Mouse (Mus musculus): ENCODE data around the gene 6030498E09Rik.

The 6030498E09Rik gene

GRCm38 (mm10) chrX:38772478-38772877 is at the start of gene 6030498E09Rik:
6030498E09Rik (plus strand) TSS chrX:38772671.
- DNase-seq (ENCODE audit: low spot score in 2 of 2): no peak

- no peak for DNase-seq (ENCODE audit: low spot score in 2 of 2)
These were observed 42.4 kb upstream of the 6030498E09Rik start for GRCm38 (mm10) chrX:38730081-38730480.

DNA sequence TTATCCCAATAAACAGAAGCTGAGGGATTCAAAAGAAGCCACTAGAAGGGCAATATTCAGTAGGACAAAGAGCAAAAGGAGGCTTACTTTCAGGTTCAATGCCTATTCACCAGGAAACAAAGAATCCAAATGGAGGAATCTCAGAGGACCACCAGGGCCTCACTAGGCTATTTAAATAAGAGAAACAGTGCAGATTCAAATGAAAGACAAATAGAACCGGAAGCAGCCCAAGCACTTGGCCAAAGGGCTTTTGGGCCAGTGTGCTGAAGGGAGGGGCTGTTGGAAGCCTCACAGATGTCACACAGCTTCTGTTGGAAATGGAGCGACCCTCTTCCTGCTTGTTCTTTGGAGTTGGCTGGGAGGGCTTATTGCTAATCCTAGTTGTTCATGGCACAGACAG is 41.8 kb upstream of the 6030498E09Rik start:
- DNase-seq (ENCODE audit: low spot score in 2 of 2): no peak

GRCm38 (mm10) chrX:38733683-38734082 is 38.8 kb upstream of the 6030498E09Rik start:
- DNase-seq (ENCODE audit: low spot score in 2 of 2): no peak

DNA sequence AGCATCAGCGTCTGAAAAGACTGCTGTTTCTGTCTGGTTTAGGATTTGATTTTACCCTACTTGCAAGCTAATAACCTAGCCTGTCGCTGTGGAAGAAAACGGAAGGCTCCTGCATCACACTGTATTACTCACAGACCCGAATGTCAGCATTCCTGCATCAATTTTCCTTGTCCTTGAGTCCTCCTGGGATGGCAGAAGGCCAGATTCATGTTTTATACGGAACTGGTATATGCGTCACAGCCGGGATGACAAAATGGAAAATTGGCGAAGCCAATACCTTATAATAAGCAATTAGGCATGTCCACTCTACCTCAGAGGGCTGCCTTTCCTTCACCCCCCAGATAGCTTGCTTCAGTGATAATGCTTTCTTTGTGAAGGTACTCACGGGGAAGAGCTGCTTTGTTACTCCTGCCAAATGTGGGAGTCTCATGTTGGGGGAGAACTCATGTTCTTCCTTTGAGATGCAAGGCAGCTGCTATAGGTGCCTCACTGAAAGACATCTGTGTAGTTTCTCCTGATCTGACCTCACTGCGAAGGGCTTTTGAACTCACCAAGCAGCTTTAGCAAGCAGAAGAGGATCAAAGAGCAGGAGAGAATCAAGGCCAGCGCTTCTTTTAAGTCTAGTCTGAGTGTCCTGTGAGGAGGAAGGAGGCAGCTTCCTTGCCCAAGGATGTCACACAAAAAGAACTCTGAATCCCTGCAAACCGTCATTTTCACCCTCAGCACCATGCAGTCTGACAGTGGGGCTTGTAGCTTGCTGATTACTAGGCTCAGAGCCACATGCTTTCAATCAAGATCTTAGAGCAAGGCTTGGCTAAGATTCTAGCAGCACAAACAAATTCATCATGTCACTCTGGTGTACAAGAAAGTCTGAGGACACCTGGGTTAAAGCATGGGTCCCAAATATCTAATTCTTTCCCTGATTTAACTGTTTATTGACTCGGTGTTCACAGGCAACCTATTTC is 37.3 kb upstream of the 6030498E09Rik start:
- no peak for DNase-seq (ENCODE audit: low spot score in 2 of 2)

- no peak for DNase-seq (ENCODE audit: low spot score in 2 of 2)
These were observed 1.0 kb upstream of the 6030498E09Rik start for GRCm38 (mm10) chrX:38771453-38771852.

GRCm38 (mm10) chrX:38771886-38772285 is 585 bp upstream of the 6030498E09Rik start:
- DNase-seq (ENCODE audit: low spot score in 2 of 2): peak in 1 of 2 experiments; percentile 8

- DNase-seq (ENCODE audit: low spot score in 2 of 2): no peak
These were observed 21.9 kb downstream of the 6030498E09Rik start for GRCm38 (mm10) chrX:38794373-38794772.

GRCm38 (mm10) chrX:38813934-38814333 is 41.5 kb downstream of the 6030498E09Rik start:
- no peak for DNase-seq (ENCODE audit: low spot score in 2 of 2)

- DNase-seq (ENCODE audit: low spot score in 2 of 2): no peak
These were observed 44.4 kb downstream of the 6030498E09Rik start for GRCm38 (mm10) chrX:38816841-38817240.

DNA sequence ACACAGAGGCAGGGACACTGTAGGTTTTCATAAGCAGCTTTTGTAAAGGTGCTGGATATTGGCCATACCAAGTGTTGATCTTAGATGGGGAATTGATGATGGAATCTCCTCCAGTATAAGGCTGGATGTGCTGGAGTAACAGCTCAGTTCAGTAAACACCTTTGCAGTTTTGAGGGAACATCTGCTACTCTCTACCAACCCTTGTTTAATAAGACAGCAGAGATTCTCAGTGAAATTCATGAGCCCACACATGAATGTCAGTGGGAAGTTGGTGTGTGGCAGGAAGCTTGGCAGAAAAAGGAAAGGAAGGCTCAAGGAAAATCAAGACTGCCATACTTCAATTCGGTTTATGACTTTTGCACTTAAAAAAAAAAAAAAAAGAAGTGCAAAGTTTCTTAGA is 186.1 kb downstream of the 6030498E09Rik start:
- no peak for DNase-seq (ENCODE audit: low spot score in 2 of 2)

GRCm38 (mm10) chrX:38996265-38996664 is 223.8 kb downstream of the 6030498E09Rik start:
- no peak for DNase-seq (ENCODE audit: low spot score in 2 of 2)
